Comparison of ENCODE assay signal across 8 mouse cellular contexts in genomic region chr9:37456481-37456910, GRCm38 (mm10). TPM values are rescaled to one million over a fixed set of nuclear protein-coding genes. Genes with fewer than 3 reads are reported as not detected.
DNase-seq lines count a peak whose midpoint lies in the region; ATAC-seq and TF ChIP-seq lines count a peak whose summit lies in the region.

No protein-coding gene starts in this region.

- peaks cover 71% of the 10 kb centered on the region for H3K4me1 ChIP-seq in E14TG2a.4 (replicated peaks; ENCODE audit: low read depth, low read length)
- peaks cover 64% of the 10 kb centered on the region for H3K4me1 ChIP-seq in hindbrain, embryonic 14.5 days (replicated peaks; ENCODE audit: control insufficient read depth, insufficient read depth, low read length)
- peaks cover 28% of the 10 kb centered on the region for H3K4me1 ChIP-seq in limb, embryonic 15.5 days

- peaks cover 92% of the 10 kb centered on the region for H3K27me3 ChIP-seq in E14TG2a.4 (ENCODE audit: insufficient read depth, low read length)
- H3K27me3 ChIP-seq in hindbrain, embryonic 14.5 days (ENCODE audit: control insufficient read depth, insufficient read depth, low read length), result peaks cover 35% of the 10 kb centered on the region
- H3K27me3 ChIP-seq in limb, embryonic 15.5 days, result peaks cover 90% of the 10 kb centered on the region

- 1% methylated on average over 20 of the region's 20 CpGs for WGBS in hindbrain, embryonic 14.5 days
- 1% methylated on average over 20 of the region's 20 CpGs for WGBS in limb, embryonic 15.5 days

- intact Hi-C loops in gastrocnemius, postnatal 36 days (cut with DNase I), result no loop called here

- DNase-seq in frontal cortex, postnatal 25 days (ENCODE audit: low spot score in 2 of 2), result no peak
- DNase-seq in embryo, embryonic 11 days, result peak; percentile 70
- DNase-seq in hindbrain, embryonic 14.5 days (ENCODE audit: low spot score), result peak; percentile 78
- peak; percentile 68 for DNase-seq in right cerebral cortex, postnatal 25 days
- DNase-seq in gastrocnemius, postnatal 36 days, result no peak

- H3K4me2 ChIP-seq in hindbrain, embryonic 14.5 days (replicated peaks), result peak overlapping the region; percentile 50
- H3K4me2 ChIP-seq in limb, embryonic 15.5 days, result peak overlapping the region; percentile 45

- H3K4me3 ChIP-seq in E14TG2a.4 (replicated peaks; ENCODE audit: low read length), result peak overlapping the region; percentile 62
- H3K4me3 ChIP-seq in hindbrain, embryonic 14.5 days (replicated peaks; ENCODE audit: low read length), result peak overlapping the region; percentile 27
- H3K4me3 ChIP-seq in limb, embryonic 15.5 days, result peak overlapping the region; percentile 29

- peak overlapping the region; percentile 32; the same call in 1 of the 2 replicates for H3K9ac ChIP-seq in hindbrain, embryonic 14.5 days
- H3K9ac ChIP-seq in limb, embryonic 15.5 days, result no peak overlapping the region

- TF ChIP-seq CTCF in E14TG2a.4 (conservative IDR thresholded peaks at IDR 0.05; ENCODE audit: low read length), result no peak

- H3K9me3 ChIP-seq in E14TG2a.4 (ENCODE audit: low read length), result no peaks in the 10 kb centered on the region
- H3K9me3 ChIP-seq in hindbrain, embryonic 14.5 days (ENCODE audit: control insufficient read depth, low read length), result no peaks in the 10 kb centered on the region
- H3K9me3 ChIP-seq in limb, embryonic 15.5 days, result no peaks in the 10 kb centered on the region

- H3K36me3 ChIP-seq in E14TG2a.4 (ENCODE audit: insufficient read depth, low read length), result no peaks in the 10 kb centered on the region
- H3K36me3 ChIP-seq in hindbrain, embryonic 14.5 days (replicated peaks; ENCODE audit: control insufficient read depth, insufficient read depth), result no peaks in the 10 kb centered on the region
- no peaks in the 10 kb centered on the region for H3K36me3 ChIP-seq in limb, embryonic 15.5 days

- peak; percentile 72 for ATAC-seq in frontal cortex, adult (ENCODE audit: low TSS enrichment)
- ATAC-seq in hindbrain, embryonic 14.5 days (ENCODE audit: low FRiP score), result peak; percentile 83
- no peak for ATAC-seq in limb, embryonic 15.5 days (ENCODE audit: insufficient number of reproducible peaks, low FRiP score, low TSS enrichment, low read depth)

- H3K27ac ChIP-seq in hindbrain, embryonic 14.5 days, result peak overlapping the region; percentile 48; the same call in 1 of the 2 replicates
- H3K27ac ChIP-seq in limb, embryonic 15.5 days, result no peak overlapping the region

RNA-seq across cellular contexts. Expression of gene Robo3, which starts 23.4 kb away (rescaled TPM):
- polyA plus RNA-seq in hindbrain, embryonic 14.5 days (2014; fragmentation: Nextera tagmentation; extraction: Ambion mirVana), result 13.3 and 20.5 TPM in 2 replicates
- 0.06 and 0.12 TPM in 2 replicates for polyA plus RNA-seq in limb, embryonic 15.5 days (2015; fragmentation: Nextera tagmentation; extraction: Ambion mirVana)
- total RNA-seq in gastrocnemius, postnatal 36 days (2021), result not detected

RNA-seq across cellular contexts. Expression of gene Msantd2, which starts 32.6 kb away (rescaled TPM):
- polyA plus RNA-seq in hindbrain, embryonic 14.5 days (2014; fragmentation: Nextera tagmentation; extraction: Ambion mirVana), result 29.9 and 36.6 TPM in 2 replicates
- 17.3 and 25.2 TPM in 2 replicates for polyA plus RNA-seq in limb, embryonic 15.5 days (2015; fragmentation: Nextera tagmentation; extraction: Ambion mirVana)
- total RNA-seq in gastrocnemius, postnatal 36 days (2021), result 1 to 10 TPM; 3.0 to 3.3 TPM

RNA-seq across cellular contexts. Expression of gene Robo4, which starts 54.8 kb away (rescaled TPM):
- polyA plus RNA-seq in hindbrain, embryonic 14.5 days (2014; fragmentation: Nextera tagmentation; extraction: Ambion mirVana), result 4.8 and 5.9 TPM in 2 replicates
- 10.7 and 14.3 TPM in 2 replicates for polyA plus RNA-seq in limb, embryonic 15.5 days (2015; fragmentation: Nextera tagmentation; extraction: Ambion mirVana)
- 1 to 10 TPM; 8.2 to 8.6 TPM for total RNA-seq in gastrocnemius, postnatal 36 days (2021)

Comparison
In these comparisons a context has a peak if more than half of its experiments do, and no peak if none do; other contexts are left out.
1. DNase-seq: peak in embryo, embryonic 11 days (single experiment), hindbrain, embryonic 14.5 days (single experiment) and right cerebral cortex, postnatal 25 days (single experiment); none in frontal cortex, postnatal 25 days (0 of 2) and gastrocnemius, postnatal 36 days (0 of 2).
2. RNA of gene Robo3, which starts 23.4 kb away (polyA plus RNA-seq): 13.3 to 20.5 TPM in hindbrain, embryonic 14.5 days; 0.06 to 0.12 TPM in limb, embryonic 15.5 days; every median in the first group is over 10 times any median in the second.
3. Peak in every context shown above with its lines, with median percentiles within 50 percentile points of each other: H3K4me3 ChIP-seq.